Mouse (Mus musculus) erythroid progenitor cell, adult 5-6 weeks (primary cell): ENCODE data around the gene Cspg5. TPM values are rescaled to one million over a fixed set of nuclear protein-coding genes. Genes with fewer than 3 reads are reported as not detected.

Experiments used
- ATAC-seq: replicated peaks from 2 replicates; pipeline ENCODE4 v1.8.0; 2016; ENCODE audit warnings: moderate number of reproducible peaks, mild to moderate bottlenecking, moderate TSS enrichment, inconsistent platforms; ENCODE audit not compliant: poor library complexity, low FRiP score, severe bottlenecking
- total RNA-seq, 2 experiments: library from RNA; stranded (forward) in 1 of 2; stranded (reverse) in 1 of 2; fragments of 150-400 nt in 1 of 2; fragments of 186-747, 209-891 nt in 1 of 2; gene quantifications; 2 replicates each; pipeline versions ENCODE4 v1.2.3 to v1.2.4; 2015 to 2017; ENCODE audit warnings: low replicate concordance in 2 of 2

Cspg5 gene
- total RNA-seq, 2 experiments from 2014 or later = not detected

DNA sequence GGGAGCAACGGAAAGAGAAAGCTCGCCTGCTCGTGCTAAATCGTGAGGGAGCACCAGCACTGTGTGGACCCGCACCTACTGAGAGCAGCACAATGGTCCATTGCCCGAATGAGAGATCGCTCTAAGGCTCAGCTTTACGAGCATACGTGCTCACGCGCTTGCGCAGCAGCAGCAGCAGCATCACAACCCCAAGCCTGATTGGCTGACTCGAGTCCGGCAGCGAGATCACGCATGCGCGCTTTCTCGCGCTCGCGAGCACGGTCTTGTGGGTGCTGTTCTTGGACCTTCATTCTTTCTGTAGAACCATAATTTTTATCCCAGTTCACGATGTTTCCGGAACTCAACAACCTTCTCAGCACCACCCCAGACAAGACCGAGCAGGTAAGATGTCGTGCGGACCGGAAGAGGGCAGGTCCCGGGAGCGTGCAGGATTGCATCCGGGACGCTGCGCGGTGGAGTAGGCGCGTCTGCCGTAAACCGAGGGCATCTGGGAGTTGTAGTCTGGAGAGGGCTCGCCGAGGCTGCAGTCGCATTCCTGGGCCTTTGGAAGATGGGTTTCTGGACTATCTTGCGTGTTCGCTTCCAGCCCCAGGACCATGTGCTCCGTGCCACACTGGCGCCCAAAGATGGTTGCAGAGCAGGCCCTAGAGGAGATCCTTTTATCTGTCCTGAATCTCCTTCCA, 61.5 kb downstream of the Cspg5 start, which contains the start of gene Elp6:
Gene Elp6 (plus strand): TSS at position 205 of the 683 bp plus-strand sequence.
- peak; percentile 98 for ATAC-seq

DNA sequence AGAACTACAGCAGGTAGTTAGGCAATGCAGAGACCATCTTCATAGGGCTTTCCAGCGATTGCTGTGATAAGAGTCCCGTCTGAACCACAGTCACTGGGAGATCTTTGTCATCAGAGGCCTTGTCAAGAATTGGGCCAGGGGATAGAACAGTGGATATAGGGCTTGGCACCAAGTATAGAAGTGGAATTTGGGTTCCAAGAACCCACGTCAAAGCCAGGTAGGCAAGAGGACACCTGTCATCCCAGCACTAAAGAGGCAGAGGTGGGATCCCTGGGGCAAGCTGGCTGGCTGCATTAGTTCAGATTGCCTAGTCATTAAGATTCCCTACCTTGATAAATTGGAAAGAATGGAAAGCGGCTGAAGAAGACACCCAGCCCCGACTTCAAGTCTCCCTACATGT, 62.8 kb downstream of the Cspg5 start:
- ATAC-seq = no peak

Other genes starting within 250 kb of the Cspg5 start
- 40.7 and 61.6 TPM in 2 replicates for gene Smarcc1, start 126.1 kb upstream of the Cspg5 start, total RNA-seq (2015; ENCODE audit: low replicate concordance)
- 49.2 and 71.5 TPM in 2 replicates for gene Smarcc1, start 126.1 kb upstream of the Cspg5 start, total RNA-seq (2017; ENCODE audit: low replicate concordance)
- 28.5 and 32.4 TPM in 2 replicates for gene Dhx30, start 126.0 kb upstream of the Cspg5 start, total RNA-seq (2015; ENCODE audit: low replicate concordance)
- gene Dhx30, start 126.0 kb upstream of the Cspg5 start, total RNA-seq (2017; ENCODE audit: low replicate concordance) = 14.8 and 39.3 TPM in 2 replicates
- 1.1 TPM in 1 of 2 replicates, not detected in the other for gene Elp6, start 61.4 kb downstream of the Cspg5 start, total RNA-seq (2015; ENCODE audit: low replicate concordance)
- gene Elp6, start 61.4 kb downstream of the Cspg5 start, total RNA-seq (2017; ENCODE audit: low replicate concordance) = 1.8 and 3.9 TPM in 2 replicates
- gene Scap, start 89.5 kb downstream of the Cspg5 start, total RNA-seq (2015; ENCODE audit: low replicate concordance) = 6.3 and 6.5 TPM in 2 replicates
- 2.8 and 6.0 TPM in 2 replicates for gene Scap, start 89.5 kb downstream of the Cspg5 start, total RNA-seq (2017; ENCODE audit: low replicate concordance)
- gene Ptpn23, start 164.4 kb downstream of the Cspg5 start, total RNA-seq (2015; ENCODE audit: low replicate concordance) = 2.1 and 6.1 TPM in 2 replicates
- gene Ptpn23, start 164.4 kb downstream of the Cspg5 start, total RNA-seq (2017; ENCODE audit: low replicate concordance) = 2.6 and 3.7 TPM in 2 replicates
- 3,384 and 3,702 TPM in 2 replicates for gene Ngp, start 176.0 kb downstream of the Cspg5 start, total RNA-seq (2015; ENCODE audit: low replicate concordance)
- 855 and 1,251 TPM in 2 replicates for gene Ngp, start 176.0 kb downstream of the Cspg5 start, total RNA-seq (2017; ENCODE audit: low replicate concordance)
- gene Klhl18, start 232.9 kb downstream of the Cspg5 start, total RNA-seq (2015; ENCODE audit: low replicate concordance) = 2.5 and 5.9 TPM in 2 replicates
- 0.68 and 2.6 TPM in 2 replicates for gene Klhl18, start 232.9 kb downstream of the Cspg5 start, total RNA-seq (2017; ENCODE audit: low replicate concordance)
- 0.72 TPM in 1 of 2 replicates, not detected in the other for gene Kif9, start 233.2 kb downstream of the Cspg5 start, total RNA-seq (2015; ENCODE audit: low replicate concordance)
- gene Kif9, start 233.2 kb downstream of the Cspg5 start, total RNA-seq (2017; ENCODE audit: low replicate concordance) = not detected in 2 replicates